Mouse (Mus musculus) heart, postnatal 0 days (tissue): ENCODE measurements at regions not wholly inside any gene's neighbourhood (a gene's known extent, or its start where the extent isn't known, plus 50 kb on each side); places are given as distances from the start of the nearest gene placed in this dataset.

Experiments used
- CTCF ChIP-seq: IDR thresholded peaks from 2 replicates; pipeline ENCODE4 v1.5.1; 2016; ENCODE audit warnings: antibody characterized with exemption, control low read depth, low read depth
- EP300 ChIP-seq: IDR thresholded peaks from 2 replicates; pipeline ENCODE4 v1.6.1; 2016; ENCODE audit warnings: antibody characterized with exemption, low read depth

DNA sequence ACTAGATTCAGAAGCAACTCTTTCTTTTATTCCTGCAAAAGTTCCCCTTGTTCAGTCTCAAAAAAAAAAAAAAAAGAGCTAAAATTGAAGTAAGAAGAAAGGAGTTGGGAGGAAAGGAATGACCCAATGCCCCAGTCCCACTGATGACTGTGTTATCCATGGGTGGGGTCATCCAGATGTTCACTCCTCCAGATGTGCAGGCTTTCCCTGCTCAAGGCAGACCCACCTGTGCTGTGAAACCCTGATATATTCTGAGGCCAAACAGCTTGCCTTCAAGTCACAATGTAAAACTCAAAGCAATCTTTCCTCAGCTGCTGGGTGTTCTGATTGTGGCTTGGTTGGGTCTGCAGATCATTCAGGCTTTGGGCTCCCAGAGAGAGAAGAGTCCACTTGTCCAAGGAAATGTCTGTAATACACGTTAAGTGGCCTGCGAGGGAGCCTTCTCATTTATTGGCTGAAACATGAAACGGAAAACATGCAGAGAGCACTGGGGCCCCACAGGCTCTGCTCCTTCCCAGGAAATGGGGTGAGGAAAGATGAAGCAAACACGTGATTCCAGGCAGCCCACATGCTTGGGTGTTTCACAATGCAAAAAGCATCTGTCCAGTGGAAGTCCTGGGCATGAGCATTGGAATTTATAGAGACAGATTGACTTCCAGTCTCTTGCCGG is 296.6 kb downstream of the Nuak1 start:
- TF ChIP-seq CTCF (no peak), EP300 (no peak)
